Mouse (Mus musculus) MEL (cell line): Measurements from ENCODE around the gene Uhrf1bp1l. TPM values are rescaled to one million over a fixed set of nuclear protein-coding genes. Genes with fewer than 3 reads are reported as not detected.

Experiments
- DNase-seq: peaks from one replicate; pipeline ENCODE4 v3.0.0; 2011; ENCODE audit warnings: low read depth, low spot score
- H3K27ac ChIP-seq: 2 replicates; pipeline ENCODE4 v1.5.1; 2012; ENCODE audit warnings: low read depth, mild to moderate bottlenecking, control low read depth, low read length, moderate library complexity; ENCODE audit not compliant: control insufficient read depth
- H3K27me3 ChIP-seq, 2 experiments: fragments of 150-350 bp in 1 of 2; sonication (generic) in 1 of 2; 2 replicates each; pipeline ENCODE4 v1.6.1; 2012; ENCODE audit warnings: low read length in 2 of 2, mild to moderate bottlenecking in 2 of 2, improper control_type of control experiment in 1 of 2, moderate library complexity in 1 of 2; ENCODE audit not compliant: insufficient read depth in 2 of 2, control insufficient read depth in 1 of 2
- H3K36me3 ChIP-seq, 2 experiments: 2 replicates each; pipeline ENCODE4 v1.6.1; 2012 to 2014; ENCODE audit warnings: low read length in 2 of 2, improper control_type of control experiment in 1 of 2, inconsistent platforms in 1 of 2, mild to moderate bottlenecking in 1 of 2; ENCODE audit not compliant: insufficient read depth in 2 of 2, control insufficient read depth in 1 of 2
- H3K4me1 ChIP-seq, 2 experiments: fragments of 150-350 bp in 1 of 2; sonication (generic) in 1 of 2; 2 replicates each; pipeline ENCODE4 v1.6.1; 2012; ENCODE audit warnings: low read length in 2 of 2, improper control_type of control experiment in 1 of 2, mild to moderate bottlenecking in 1 of 2; ENCODE audit not compliant: insufficient read depth in 2 of 2, control insufficient read depth in 1 of 2
- H3K4me3 ChIP-seq, 2 experiments: fragments of 150-350 bp in 1 of 2; sonication (generic) in 1 of 2; 2 replicates each; pipeline ENCODE4 v1.5.1; 2012; ENCODE audit warnings: low read depth in 2 of 2, low read length in 2 of 2, mild to moderate bottlenecking in 2 of 2, moderate library complexity in 2 of 2, control low read depth in 1 of 2, improper control_type of control experiment in 1 of 2; ENCODE audit not compliant: control insufficient read depth in 1 of 2, insufficient read depth in 1 of 2
- H3K79me2 ChIP-seq: 2 replicates; pipeline ENCODE4 v1.6.1; 2012; ENCODE audit warnings: mild to moderate bottlenecking, low read length, moderate library complexity; ENCODE audit not compliant: control insufficient read depth, poor library complexity, insufficient read depth
- H3K9ac ChIP-seq: 2 replicates; pipeline ENCODE4 v1.6.1; 2012; ENCODE audit warnings: low read depth, mild to moderate bottlenecking, control low read depth, low read length, moderate library complexity; ENCODE audit not compliant: control insufficient read depth, poor library complexity, severe bottlenecking
- H3K9me3 ChIP-seq: fragments of 150-350 bp; sonication (generic); replicated peaks from 2 replicates; pipeline ENCODE4 v1.6.1; 2012; ENCODE audit warnings: mild to moderate bottlenecking, low read length, improper control_type of control experiment, moderate library complexity; ENCODE audit not compliant: insufficient read depth
- BHLHE40 ChIP-seq: IDR thresholded peaks from 2 replicates; pipeline ENCODE4 v1.6.1; 2012; ENCODE audit warnings: low read depth, mild to moderate bottlenecking, inconsistent platforms, low read length, improper control_type of control experiment, borderline replicate concordance
- CTCF ChIP-seq, 3 experiments: IDR thresholded peaks in 2 of 3; conservative IDR thresholded peaks in 1 of 3; 2 replicates each; pipeline ENCODE4 v1.5.1; 2011 to 2012; ENCODE audit warnings: low read length in 3 of 3, low read depth in 2 of 3, mild to moderate bottlenecking in 2 of 3, improper control_type of control experiment in 1 of 3, inconsistent platforms in 1 of 3, mixed read lengths in 1 of 3, moderate library complexity in 1 of 3; ENCODE audit not compliant: control insufficient read depth in 1 of 3, insufficient read depth in 1 of 3, poor library complexity in 1 of 3, severe bottlenecking in 1 of 3
- E2F4 ChIP-seq: IDR thresholded peaks from 2 replicates; pipeline ENCODE4 v1.6.1; 2011; ENCODE audit warnings: low read depth, low read length, improper control_type of control experiment, borderline replicate concordance
- EP300 ChIP-seq, 2 experiments: IDR thresholded peaks; 2 replicates each; pipeline ENCODE4 v1.6.1; 2011; ENCODE audit warnings: improper control_type of control experiment in 2 of 2, low read length in 2 of 2, low read depth in 1 of 2, mild to moderate bottlenecking in 1 of 2
- GATA1 ChIP-seq: IDR thresholded peaks from 2 replicates; pipeline ENCODE4 v1.6.1; 2011; ENCODE audit warnings: low read depth, low read length, improper control_type of control experiment
- HCFC1 ChIP-seq: IDR thresholded peaks from 2 replicates; pipeline ENCODE4 v1.6.1; 2012; ENCODE audit warnings: low read depth, mild to moderate bottlenecking, inconsistent platforms, low read length, improper control_type of control experiment, moderate library complexity
- JUND ChIP-seq: IDR thresholded peaks from 2 replicates; pipeline ENCODE4 v1.6.1; 2011; ENCODE audit warnings: low read depth, mild to moderate bottlenecking, improper control_type of control experiment, low read length
- MEF2A ChIP-seq: IDR thresholded peaks from 2 replicates; pipeline ENCODE4 v1.6.1; 2014; ENCODE audit warnings: low read depth, mild to moderate bottlenecking, inconsistent platforms, low read length, improper control_type of control experiment; ENCODE audit not compliant: poor library complexity, insufficient replicate concordance, severe bottlenecking; ENCODE audit errors: extremely low read depth
- MXI1 ChIP-seq: IDR thresholded peaks from 2 replicates; pipeline ENCODE4 v1.6.1; 2011; ENCODE audit warnings: mild to moderate bottlenecking, low read depth, low read length, improper control_type of control experiment
- MYC ChIP-seq: IDR thresholded peaks from 2 replicates; pipeline ENCODE4 v1.6.1; 2011; ENCODE audit warnings: low read depth, mild to moderate bottlenecking, low read length, improper control_type of control experiment, moderate library complexity
- NELFE ChIP-seq: IDR thresholded peaks from 2 replicates; pipeline ENCODE4 v1.6.1; 2011; ENCODE audit warnings: low read depth, low read length, improper control_type of control experiment
- NRF1 ChIP-seq: IDR thresholded peaks from 2 replicates; pipeline ENCODE4 v1.6.1; 2014; ENCODE audit warnings: low read depth, mild to moderate bottlenecking, inconsistent platforms, low read length, improper control_type of control experiment, moderate library complexity; ENCODE audit not compliant: poor library complexity, insufficient read depth, severe bottlenecking
- POLR2A ChIP-seq, 2 experiments: IDR thresholded peaks; 2 replicates each; pipeline ENCODE4 v1.6.1; 2011 to 2012; ENCODE audit warnings: low read length in 2 of 2, mild to moderate bottlenecking in 2 of 2, control low read depth in 1 of 2, improper control_type of control experiment in 1 of 2, low read depth in 1 of 2, moderate library complexity in 1 of 2; ENCODE audit not compliant: control insufficient read depth in 1 of 2, insufficient read depth in 1 of 2, poor library complexity in 1 of 2
- POLR2AphosphoS5 ChIP-seq: IDR thresholded peaks from 2 replicates; pipeline ENCODE4 v1.6.1; 2012; ENCODE audit warnings: low read depth, borderline replicate concordance, mild to moderate bottlenecking, inconsistent platforms, low read length, moderate library complexity, mixed read lengths
- SIN3A ChIP-seq: IDR thresholded peaks from 2 replicates; pipeline ENCODE4 v1.6.1; 2012; ENCODE audit warnings: low read length, improper control_type of control experiment, inconsistent platforms
- SMC3 ChIP-seq: IDR thresholded peaks from 2 replicates; pipeline ENCODE4 v1.6.1; 2011; ENCODE audit warnings: low read depth, low read length, improper control_type of control experiment
- TCF12 ChIP-seq: IDR thresholded peaks from 2 replicates; pipeline ENCODE4 v1.6.1; 2014; ENCODE audit warnings: low read depth, mild to moderate bottlenecking, inconsistent platforms, low read length, improper control_type of control experiment, moderate library complexity
- UBTF ChIP-seq: IDR thresholded peaks from 2 replicates; pipeline ENCODE4 v1.6.1; 2012; ENCODE audit warnings: low read depth, mild to moderate bottlenecking, inconsistent platforms, low read length, improper control_type of control experiment, moderate library complexity, borderline replicate concordance; ENCODE audit not compliant: insufficient read depth
- USF1 ChIP-seq: IDR thresholded peaks from 2 replicates; pipeline ENCODE4 v1.6.1; 2014; ENCODE audit warnings: low read depth, mild to moderate bottlenecking, inconsistent platforms, low read length, improper control_type of control experiment, moderate library complexity
- ZC3H11A ChIP-seq: IDR thresholded peaks from 2 replicates; pipeline ENCODE4 v1.6.1; 2012; ENCODE audit warnings: low read depth, mild to moderate bottlenecking, inconsistent platforms, low read length, improper control_type of control experiment
- polyA plus RNA-seq, 2 experiments: library from polyadenylated mRNA; stranded (reverse) in 1 of 2; unstranded in 1 of 2; fragments of >175 nt in 1 of 2; fragments of >200 nt in 1 of 2; gene quantifications; 2 replicates each; pipeline versions ENCODE4 v1.2.1 to v1.2.4; 2012; ENCODE audit warnings: low replicate concordance in 2 of 2, low read depth in 1 of 2; ENCODE audit not compliant: insufficient read length in 2 of 2, insufficient read depth in 1 of 2, missing spikeins in 1 of 2
- total RNA-seq: library from RNA; depleted of rRNA; stranded (reverse); fragments of 300-350 nt; gene quantifications from 2 replicates; pipeline ENCODE4 v1.2.3, GENCODE M21; 2012

Gene Uhrf1bp1l
- total and polyA plus RNA-seq, 3 experiments, result 23.7 to 44.8 (median 26.0) TPM

GRCm38 (mm10) chr10:89746581-89746980 is 1.8 kb downstream of the Uhrf1bp1l start:
- DNase-seq, result no peak
- no peaks in the 10 kb centered on the region for H3K27me3 ChIP-seq
- TF ChIP-seq MEF2A, result no peak
- TF ChIP-seq HCFC1, result no peak
- TF ChIP-seq BHLHE40, result no peak
- no peaks in the 10 kb centered on the region for H3K9me3 ChIP-seq
- H3K79me2 ChIP-seq, result peaks cover 34% of the 10 kb centered on the region
- H3K4me1 ChIP-seq, result peaks cover 7 to 32% of the 10 kb centered on the region in 2 experiments
- H3K36me3 ChIP-seq, result peaks cover 0 to 24% of the 10 kb centered on the region in 2 experiments; a peak in 2 of 4 replicates
- no peak overlapping the region for H3K9ac ChIP-seq
- H3K4me3 ChIP-seq, result no peak overlapping the region
- no peak overlapping the region for H3K27ac ChIP-seq

GRCm38 (mm10) chr10:89747221-89747905 is 2.6 kb downstream of the Uhrf1bp1l start:
- Histone ChIP-seq H3K9me3 (no peaks in the 10 kb centered on the region), H3K36me3 (peaks cover 0 to 22% of the 10 kb centered on the region in 2 experiments; a peak in 2 of 4 replicates), H3K27ac (no peak overlapping the region), H3K27me3 (no peaks in the 10 kb centered on the region), H3K79me2 (peaks cover 39% of the 10 kb centered on the region), H3K4me3 (no peak overlapping the region), H3K9ac (no peak overlapping the region), H3K4me1 (peaks cover 7 to 32% of the 10 kb centered on the region in 2 experiments)
- DNase-seq, result no peak
- no peak for TF ChIP-seq MYC
- no peak for TF ChIP-seq TCF12
- TF ChIP-seq USF1, result no peak
- no peak for TF ChIP-seq UBTF
- no peak for TF ChIP-seq ZC3H11A
- TF ChIP-seq EP300 (IDR thresholded peaks at IDR 0.05; ENCODE audit: low read depth in 1 of 2, low read length in 2 of 2), result no peak
- TF ChIP-seq JUND, result no peak
- no peak for TF ChIP-seq POLR2AphosphoS5
- no peak for TF ChIP-seq GATA1
- TF ChIP-seq MXI1, result no peak
- TF ChIP-seq POLR2A (IDR thresholded peaks at IDR 0.05; ENCODE audit: control insufficient read depth in 1 of 2, insufficient read depth in 1 of 2, low read depth in 1 of 2, low read length in 2 of 2, poor library complexity in 1 of 2), result no peak
- TF ChIP-seq NELFE, result no peak
- no peak for TF ChIP-seq SMC3
- TF ChIP-seq CTCF (IDR thresholded peaks at IDR 0.05 in 2 of 3, conservative IDR thresholded peaks at IDR 0.05 in 1 of 3; ENCODE audit: control insufficient read depth in 1 of 3, insufficient read depth in 1 of 3, low read depth in 2 of 3, low read length in 3 of 3, poor library complexity in 1 of 3, severe bottlenecking in 1 of 3), result no peak
- no peak for TF ChIP-seq NRF1
- no peak for TF ChIP-seq SIN3A
- TF ChIP-seq E2F4, result no peak
- TF ChIP-seq, all 39 proteins: peak for 0
